Mouse (Mus musculus) kidney, postnatal 4 days (tissue): ENCODE measurements at regions not wholly inside any gene's neighbourhood (a gene's known extent, or its start where the extent isn't known, plus 50 kb on each side); places are given as distances from the start of the nearest gene placed in this dataset.
A peak's percentile ranks its signal among the peaks of the same experiment; 100 is the strongest.

Experiments used
- DNase-seq, 2 experiments: peaks; one replicate each; pipeline ENCODE4 v3.0.0; 2021; ENCODE audit warnings: mixed read lengths in 2 of 2

GRCm38 (mm10) chr1:35842707-35843106, 225.5 kb upstream of the Hs6st1 start:
- DNase-seq: no peak

DNA sequence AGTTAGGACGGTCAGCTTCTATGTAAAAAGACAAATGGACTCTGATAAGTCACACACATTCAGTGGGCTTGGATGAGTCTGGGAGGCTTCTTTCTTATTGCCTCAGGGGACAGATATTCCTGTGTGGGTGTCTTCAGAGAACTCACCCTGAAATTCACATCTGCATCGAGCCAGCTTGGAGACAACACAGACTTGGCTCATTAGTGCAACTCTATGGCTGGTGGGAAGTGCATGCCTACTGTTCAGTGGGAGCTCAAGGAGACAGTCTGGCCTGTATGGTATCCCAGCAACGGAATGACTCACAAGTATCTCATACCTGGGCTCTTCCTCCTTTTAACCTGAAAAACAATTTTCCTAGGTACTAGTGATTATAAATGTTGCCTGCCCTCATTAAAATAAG, 224.6 kb upstream of the Hs6st1 start:
- DNase-seq: no peak

- no peak for DNase-seq
These were observed 221.8 kb upstream of the Hs6st1 start for GRCm38 (mm10) chr1:35846224-35846936.

GRCm38 (mm10) chr1:35848160-35848954, 219.8 kb upstream of the Hs6st1 start:
- no peak for DNase-seq

GRCm38 (mm10) chr1:35849406-35850190, 218.6 kb upstream of the Hs6st1 start:
- DNase-seq: no peak

DNA sequence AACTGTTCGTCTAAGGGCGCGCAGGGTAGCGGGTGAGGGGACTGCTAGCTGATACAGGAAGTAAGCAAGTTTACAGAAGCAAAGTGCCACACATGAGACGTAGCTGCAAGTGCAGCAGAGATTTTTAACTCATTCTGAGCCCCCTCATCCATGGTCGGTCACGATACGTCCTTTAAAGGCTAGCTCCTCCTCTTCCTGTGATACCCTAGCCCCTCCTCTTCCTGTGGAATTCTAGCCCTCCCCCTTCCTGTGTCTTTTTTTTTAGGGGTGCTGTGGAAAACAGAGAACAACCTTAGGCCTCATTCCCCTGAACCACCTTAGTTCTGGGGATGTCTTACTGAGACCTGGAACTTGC, 218.0 kb upstream of the Hs6st1 start:
- no peak for DNase-seq

- no peak for DNase-seq
These were observed 217.6 kb upstream of the Hs6st1 start for GRCm38 (mm10) chr1:35850566-35851085.

DNA sequence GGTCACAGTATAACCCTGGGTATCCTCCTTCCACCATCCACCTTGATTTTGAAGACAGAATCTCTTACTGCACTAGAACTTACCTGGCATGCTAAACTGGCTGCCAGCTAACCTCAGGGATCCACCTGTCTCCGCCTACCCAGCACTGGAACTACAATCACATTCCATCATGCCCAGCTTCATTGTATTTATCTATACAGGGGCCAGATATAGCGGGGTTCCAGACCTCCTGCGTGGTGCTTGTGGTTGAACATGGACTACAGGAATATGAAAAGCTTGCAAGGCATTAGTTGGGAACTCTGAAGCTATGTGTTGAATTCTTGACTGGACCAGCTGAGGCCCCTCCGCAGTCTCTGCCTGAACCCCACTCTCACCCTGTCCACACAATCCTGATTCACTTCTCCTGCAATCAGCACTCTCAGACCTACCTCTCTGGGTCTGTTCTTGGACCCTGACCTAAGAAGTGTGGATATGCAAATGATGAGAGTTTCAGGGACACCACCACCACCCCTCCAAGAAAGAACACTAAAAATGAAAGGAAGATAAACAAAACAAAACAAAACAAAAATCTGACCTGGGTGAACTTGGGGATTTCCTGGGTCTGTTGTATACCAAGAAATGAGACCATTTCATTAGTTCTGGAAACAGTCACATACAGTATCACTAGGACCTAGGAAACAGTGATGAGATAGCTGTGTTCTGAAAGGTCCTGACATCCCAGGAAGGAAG, 216.4 kb upstream of the Hs6st1 start:
- no peak for DNase-seq

DNA sequence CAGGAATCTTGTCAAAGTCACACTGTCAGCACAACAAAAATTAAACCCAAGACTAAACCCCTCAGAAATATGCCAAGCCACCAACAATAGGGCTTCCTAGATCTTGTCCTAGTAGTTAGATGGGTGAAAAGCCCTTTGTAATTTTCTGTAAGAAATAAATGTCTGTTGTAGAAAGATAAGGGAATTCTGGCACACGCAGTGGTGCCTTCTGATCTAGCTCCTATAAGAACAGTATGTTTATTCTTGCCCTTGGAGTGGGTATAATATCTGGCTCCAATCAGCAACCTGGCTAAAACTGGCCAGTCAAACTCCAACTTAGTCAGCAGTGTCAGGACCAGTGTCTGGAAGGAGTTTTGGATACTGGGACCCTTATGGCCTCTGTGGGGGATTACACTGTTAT, 215.2 kb upstream of the Hs6st1 start:
- DNase-seq: no peak

DNA sequence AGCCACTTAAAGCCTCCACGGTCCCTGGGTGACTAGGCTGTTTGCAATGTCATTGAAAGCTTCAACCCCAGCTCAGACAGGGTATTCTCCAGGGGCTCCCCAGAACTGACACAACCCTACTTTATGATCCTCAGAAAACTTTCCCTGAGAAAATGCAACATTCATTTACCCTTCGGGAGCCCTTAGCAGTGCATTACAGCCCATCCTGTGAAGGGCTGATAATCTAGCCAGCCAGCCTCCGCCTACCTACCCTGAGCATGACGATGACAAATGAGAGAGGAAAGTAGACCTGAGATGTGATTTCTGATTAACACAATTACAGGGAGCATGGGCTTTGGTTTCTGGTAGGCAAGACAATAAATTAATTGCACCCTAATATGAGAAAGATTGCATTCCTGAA, 212.6 kb upstream of the Hs6st1 start:
- DNase-seq: no peak

- DNase-seq: peak in 1 of 2 experiments; percentile 34
These were observed 209.9 kb upstream of the Hs6st1 start for GRCm38 (mm10) chr1:35858342-35858741.

- DNase-seq: no peak
These were observed 207.4 kb upstream of the Hs6st1 start for GRCm38 (mm10) chr1:35860779-35861178.

GRCm38 (mm10) chr1:35862196-35862595, 206.0 kb upstream of the Hs6st1 start:
- no peak for DNase-seq

GRCm38 (mm10) chr1:35862661-35863060, 205.5 kb upstream of the Hs6st1 start:
- no peak for DNase-seq

- DNase-seq: no peak
These were observed 204.0 kb upstream of the Hs6st1 start for GRCm38 (mm10) chr1:35864246-35864645.

- no peak for DNase-seq
These were observed 202.9 kb upstream of the Hs6st1 start for GRCm38 (mm10) chr1:35865263-35865662.

DNA sequence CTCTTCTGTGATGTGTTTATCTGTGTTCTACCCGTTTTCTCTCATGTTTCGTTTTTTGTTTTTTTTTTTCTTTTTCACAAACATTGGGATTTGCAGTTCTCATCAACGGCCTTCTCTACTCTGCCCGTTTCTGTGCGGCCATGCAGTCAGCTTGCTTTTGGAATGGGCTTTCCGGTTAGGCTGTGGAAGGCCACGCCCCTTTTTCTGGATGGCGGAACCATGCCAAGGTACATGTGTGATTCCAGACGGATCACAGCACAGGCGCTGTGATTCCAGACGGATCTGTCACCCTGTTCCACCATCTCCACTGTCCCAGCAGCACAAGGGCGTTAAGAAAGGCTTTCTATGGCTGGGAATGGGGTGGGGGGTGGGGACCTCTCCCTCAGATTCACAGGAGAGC, 201.6 kb upstream of the Hs6st1 start:
- DNase-seq: no peak

GRCm38 (mm10) chr1:35869381-35870143, 198.6 kb upstream of the Hs6st1 start:
- DNase-seq: peak; percentile 45 to 71

- no peak for DNase-seq
These were observed 197.9 kb upstream of the Hs6st1 start for GRCm38 (mm10) chr1:35870144-35870827.

GRCm38 (mm10) chr1:35873038-35873437, 195.2 kb upstream of the Hs6st1 start:
- no peak for DNase-seq

GRCm38 (mm10) chr1:35875210-35875811, 192.9 kb upstream of the Hs6st1 start:
- DNase-seq: no peak
